Mouse (Mus musculus) MEL (cell line): ENCODE measurements around the gene Rpl28. TPM values are rescaled to one million over a fixed set of nuclear protein-coding genes. Genes with fewer than 3 reads are reported as not detected.
"Not testable (repeated sequence)": the region's sequence is repeated elsewhere in the genome, so short reads cannot be mapped to it uniquely, and the experiment has no call there.

Source experiments
- DNase-seq: peaks from one replicate; pipeline ENCODE4 v3.0.0; 2011; ENCODE audit warnings: low read depth, low spot score
- H3K27ac ChIP-seq: 2 replicates; pipeline ENCODE4 v1.5.1; 2012; ENCODE audit warnings: low read depth, mild to moderate bottlenecking, control low read depth, low read length, moderate library complexity; ENCODE audit not compliant: control insufficient read depth
- H3K27me3 ChIP-seq, 2 experiments: fragments of 150-350 bp in 1 of 2; sonication (generic) in 1 of 2; 2 replicates each; pipeline ENCODE4 v1.6.1; 2012; ENCODE audit warnings: low read length in 2 of 2, mild to moderate bottlenecking in 2 of 2, improper control_type of control experiment in 1 of 2, moderate library complexity in 1 of 2; ENCODE audit not compliant: insufficient read depth in 2 of 2, control insufficient read depth in 1 of 2
- H3K36me3 ChIP-seq, 2 experiments: 2 replicates each; pipeline ENCODE4 v1.6.1; 2012 to 2014; ENCODE audit warnings: low read length in 2 of 2, improper control_type of control experiment in 1 of 2, inconsistent platforms in 1 of 2, mild to moderate bottlenecking in 1 of 2; ENCODE audit not compliant: insufficient read depth in 2 of 2, control insufficient read depth in 1 of 2
- H3K4me1 ChIP-seq, 2 experiments: fragments of 150-350 bp in 1 of 2; sonication (generic) in 1 of 2; 2 replicates each; pipeline ENCODE4 v1.6.1; 2012; ENCODE audit warnings: low read length in 2 of 2, improper control_type of control experiment in 1 of 2, mild to moderate bottlenecking in 1 of 2; ENCODE audit not compliant: insufficient read depth in 2 of 2, control insufficient read depth in 1 of 2
- H3K4me3 ChIP-seq, 2 experiments: fragments of 150-350 bp in 1 of 2; sonication (generic) in 1 of 2; 2 replicates each; pipeline ENCODE4 v1.5.1; 2012; ENCODE audit warnings: low read depth in 2 of 2, low read length in 2 of 2, mild to moderate bottlenecking in 2 of 2, moderate library complexity in 2 of 2, control low read depth in 1 of 2, improper control_type of control experiment in 1 of 2; ENCODE audit not compliant: control insufficient read depth in 1 of 2, insufficient read depth in 1 of 2
- H3K79me2 ChIP-seq: 2 replicates; pipeline ENCODE4 v1.6.1; 2012; ENCODE audit warnings: mild to moderate bottlenecking, low read length, moderate library complexity; ENCODE audit not compliant: control insufficient read depth, poor library complexity, insufficient read depth
- H3K9ac ChIP-seq: 2 replicates; pipeline ENCODE4 v1.6.1; 2012; ENCODE audit warnings: low read depth, mild to moderate bottlenecking, control low read depth, low read length, moderate library complexity; ENCODE audit not compliant: control insufficient read depth, poor library complexity, severe bottlenecking
- H3K9me3 ChIP-seq: fragments of 150-350 bp; sonication (generic); replicated peaks from 2 replicates; pipeline ENCODE4 v1.6.1; 2012; ENCODE audit warnings: mild to moderate bottlenecking, low read length, improper control_type of control experiment, moderate library complexity; ENCODE audit not compliant: insufficient read depth
- BHLHE40 ChIP-seq: IDR thresholded peaks from 2 replicates; pipeline ENCODE4 v1.6.1; 2012; ENCODE audit warnings: low read depth, mild to moderate bottlenecking, inconsistent platforms, low read length, improper control_type of control experiment, borderline replicate concordance
- CHD2 ChIP-seq: IDR thresholded peaks from 2 replicates; pipeline ENCODE4 v1.6.1; 2011; ENCODE audit warnings: low read length, improper control_type of control experiment
- CTCF ChIP-seq, 3 experiments: IDR thresholded peaks in 2 of 3; conservative IDR thresholded peaks in 1 of 3; 2 replicates each; pipeline ENCODE4 v1.5.1; 2011 to 2012; ENCODE audit warnings: low read length in 3 of 3, low read depth in 2 of 3, mild to moderate bottlenecking in 2 of 3, improper control_type of control experiment in 1 of 3, inconsistent platforms in 1 of 3, mixed read lengths in 1 of 3, moderate library complexity in 1 of 3; ENCODE audit not compliant: control insufficient read depth in 1 of 3, insufficient read depth in 1 of 3, poor library complexity in 1 of 3, severe bottlenecking in 1 of 3
- EP300 ChIP-seq, 2 experiments: IDR thresholded peaks; 2 replicates each; pipeline ENCODE4 v1.6.1; 2011; ENCODE audit warnings: improper control_type of control experiment in 2 of 2, low read length in 2 of 2, low read depth in 1 of 2, mild to moderate bottlenecking in 1 of 2
- ETS1 ChIP-seq: IDR thresholded peaks from 2 replicates; pipeline ENCODE4 v1.6.1; 2012; ENCODE audit warnings: low read depth, mild to moderate bottlenecking, inconsistent platforms, low read length, improper control_type of control experiment, moderate library complexity
- HCFC1 ChIP-seq: IDR thresholded peaks from 2 replicates; pipeline ENCODE4 v1.6.1; 2012; ENCODE audit warnings: low read depth, mild to moderate bottlenecking, inconsistent platforms, low read length, improper control_type of control experiment, moderate library complexity
- MAZ ChIP-seq: IDR thresholded peaks from 2 replicates; pipeline ENCODE4 v1.6.1; 2012; ENCODE audit warnings: low read depth, mild to moderate bottlenecking, inconsistent platforms, low read length, improper control_type of control experiment
- MYC ChIP-seq: IDR thresholded peaks from 2 replicates; pipeline ENCODE4 v1.6.1; 2011; ENCODE audit warnings: low read depth, mild to moderate bottlenecking, low read length, improper control_type of control experiment, moderate library complexity
- POLR2A ChIP-seq, 2 experiments: IDR thresholded peaks; 2 replicates each; pipeline ENCODE4 v1.6.1; 2011 to 2012; ENCODE audit warnings: low read length in 2 of 2, mild to moderate bottlenecking in 2 of 2, control low read depth in 1 of 2, improper control_type of control experiment in 1 of 2, low read depth in 1 of 2, moderate library complexity in 1 of 2; ENCODE audit not compliant: control insufficient read depth in 1 of 2, insufficient read depth in 1 of 2, poor library complexity in 1 of 2
- POLR2AphosphoS2 ChIP-seq: IDR thresholded peaks from 2 replicates; pipeline ENCODE4 v1.6.1; 2011; ENCODE audit warnings: low read length, improper control_type of control experiment
- SIN3A ChIP-seq: IDR thresholded peaks from 2 replicates; pipeline ENCODE4 v1.6.1; 2012; ENCODE audit warnings: low read length, improper control_type of control experiment, inconsistent platforms
- TBP ChIP-seq: IDR thresholded peaks from 2 replicates; pipeline ENCODE4 v1.8.0; 2011; ENCODE audit warnings: low read depth, low read length, improper control_type of control experiment
- TCF12 ChIP-seq: IDR thresholded peaks from 2 replicates; pipeline ENCODE4 v1.6.1; 2014; ENCODE audit warnings: low read depth, mild to moderate bottlenecking, inconsistent platforms, low read length, improper control_type of control experiment, moderate library complexity
- USF1 ChIP-seq: IDR thresholded peaks from 2 replicates; pipeline ENCODE4 v1.6.1; 2014; ENCODE audit warnings: low read depth, mild to moderate bottlenecking, inconsistent platforms, low read length, improper control_type of control experiment, moderate library complexity
- polyA plus RNA-seq, 2 experiments: library from polyadenylated mRNA; stranded (reverse) in 1 of 2; unstranded in 1 of 2; fragments of >175 nt in 1 of 2; fragments of >200 nt in 1 of 2; gene quantifications; 2 replicates each; pipeline versions ENCODE4 v1.2.1 to v1.2.4; 2012; ENCODE audit warnings: low replicate concordance in 2 of 2, low read depth in 1 of 2; ENCODE audit not compliant: insufficient read length in 2 of 2, insufficient read depth in 1 of 2, missing spikeins in 1 of 2
- total RNA-seq: library from RNA; depleted of rRNA; stranded (reverse); fragments of 300-350 nt; gene quantifications from 2 replicates; pipeline ENCODE4 v1.2.3, GENCODE M21; 2012

Rpl28 gene
- total and polyA plus RNA-seq, 3 experiments, result 1,000 to 9,991 (median 2,264) TPM

GRCm38 (mm10) chr7:4788499-4789435 lies 3.9 kb upstream of the Rpl28 start (continued):
- TF ChIP-seq POLR2AphosphoS2, result peak; percentile 93
- TF ChIP-seq CTCF (IDR thresholded peaks at IDR 0.05 in 2 of 3, conservative IDR thresholded peaks at IDR 0.05 in 1 of 3; ENCODE audit: control insufficient read depth in 1 of 3, insufficient read depth in 1 of 3, low read depth in 2 of 3, low read length in 3 of 3, poor library complexity in 1 of 3, severe bottlenecking in 1 of 3), result 0 out of 6 replicates have a peak, but pooled peaks of 1 of the 3 experiments have one; percentile 14
- TF ChIP-seq TBP, result peak; percentile 90
- peak; percentile 61; the same call in 1 of the 2 replicates for TF ChIP-seq TCF12
- no peak; a peak in 2 of 4 replicates for TF ChIP-seq EP300 (IDR thresholded peaks at IDR 0.05; ENCODE audit: low read depth in 1 of 2, low read length in 2 of 2)
- TF ChIP-seq, all 39 proteins: peak for 19

GRCm38 (mm10) chr7:4789436-4789935 lies 3.2 kb upstream of the Rpl28 start, which contains the start of gene Tmem238:
Gene Tmem238, minus strand, starts transcription at chr7:4789656.
- peak within 1 kb of the TSS; percentile 68 for H3K27ac ChIP-seq
- H3K4me1 ChIP-seq, result peaks cover 2 to 17% of the 10 kb centered on the region in 2 experiments; a peak in 3 of 4 replicates
- no peaks in the 10 kb centered on the region for H3K9me3 ChIP-seq
- H3K79me2 ChIP-seq, result peaks cover 39% of the 10 kb centered on the region
- H3K27me3 ChIP-seq, result no peaks in the 10 kb centered on the region
- DNase-seq, result peak; percentile 61
- peak within 1 kb of the TSS; percentile 93 for H3K9ac ChIP-seq
- TF ChIP-seq BHLHE40 (no peak), MAZ (0 out of 2 replicates have a peak, but pooled peaks have one; percentile 45), SIN3A (peak; percentile 33; the same call in 1 of the 2 replicates), CHD2 (no peak), MYC (peak; percentile 28; the same call in 1 of the 2 replicates), USF1 (0 out of 2 replicates have a peak, but pooled peaks have one; percentile 48), ETS1 (0 out of 2 replicates have a peak, but pooled peaks have one; percentile 23), HCFC1 (peak; percentile 34)
- peak within 1 kb of the TSS; percentile 72 to 83 for H3K4me3 ChIP-seq
- H3K36me3 ChIP-seq, result peaks cover 2 to 16% of the 10 kb centered on the region in 2 experiments; a peak in 3 of 4 replicates

- 0 out of 4 replicates have a peak, but pooled peaks of 1 of the 2 experiments have one; percentile 59 for TF ChIP-seq POLR2A (IDR thresholded peaks at IDR 0.05; ENCODE audit: control insufficient read depth in 1 of 2, insufficient read depth in 1 of 2, low read depth in 1 of 2, low read length in 2 of 2, poor library complexity in 1 of 2)
- not testable (repeated sequence) for H3K36me3 ChIP-seq, H3K9me3 ChIP-seq, H3K27me3 ChIP-seq, DNase-seq
- peaks cover 0 to 14% of the 10 kb centered on the region in 2 experiments; a peak in 3 of 4 replicates for H3K4me1 ChIP-seq
- H3K79me2 ChIP-seq, result peaks cover 32% of the 10 kb centered on the region
- peak overlapping the region; percentile 84 for H3K27ac ChIP-seq
- H3K4me3 ChIP-seq, result peak overlapping the region; percentile 86 to 96
- peak overlapping the region; percentile 93 for H3K9ac ChIP-seq
Measured at GRCm38 (mm10) chr7:4793248-4793647, 574 bp downstream of the Rpl28 start.
